Mouse (Mus musculus): ENCODE data around the gene Ncf1. TPM values are rescaled to one million over a fixed set of nuclear protein-coding genes. Genes with fewer than 3 reads are reported as not detected.

The Ncf1 gene
- polyA plus RNA-seq, 1 experiment from 2014 or later: 2.2 TPM

DNA sequence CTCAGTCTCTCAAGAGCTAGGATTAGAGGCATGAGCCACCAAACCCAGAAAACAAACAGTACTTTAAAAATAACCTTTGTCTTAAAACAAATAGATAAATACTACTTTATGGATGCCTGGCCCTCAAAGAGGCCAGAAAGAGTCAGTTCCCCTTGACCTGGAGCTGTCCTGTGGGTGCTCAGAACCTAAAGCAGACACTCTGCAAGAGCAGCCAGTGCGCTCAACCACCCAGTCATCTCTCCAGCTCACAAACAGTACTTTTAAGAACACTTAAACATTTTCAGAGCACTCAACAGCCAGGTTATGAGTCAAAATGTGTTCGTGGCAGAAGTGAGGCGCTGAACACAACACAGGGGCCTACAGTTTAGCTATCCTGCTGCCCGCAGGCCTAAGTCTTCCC, 21.7 kb upstream of the Ncf1 start:
- ATAC-seq (no peak), DNase-seq (ENCODE audit: low spot score) (no peak)
- Histone ChIP-seq H3K27ac (ENCODE audit: low read depth, low read length) (no peak overlapping the region), H3K4me2 (ENCODE audit: low read length) (no peak overlapping the region), H3K36me3 (ENCODE audit: control insufficient read depth, insufficient read depth, low read length) (peaks cover 99% of the 10 kb centered on the region), H3K9me3 (replicated peaks; ENCODE audit: control insufficient read depth, low read length) (no peaks in the 10 kb centered on the region), H3K27me3 (replicated peaks; ENCODE audit: control insufficient read depth, insufficient read depth, low read length) (no peaks in the 10 kb centered on the region), H3K4me3 (ENCODE audit: low read depth, low read length) (no peak overlapping the region), H3K4me1 (ENCODE audit: control insufficient read depth, insufficient read depth, low read length) (no peaks in the 10 kb centered on the region), H3K9ac (ENCODE audit: low read length) (no peak overlapping the region)
- 99% methylated on average over 4 of the region's 4 CpGs for WGBS

GRCm38 (mm10) chr5:134250601-134251000, 21.2 kb upstream of the Ncf1 start:
- 89% methylated on average over 3 of the region's 3 CpGs for WGBS
- H3K4me3 ChIP-seq (ENCODE audit: low read depth, low read length): no peak overlapping the region
- no peaks in the 10 kb centered on the region for H3K27me3 ChIP-seq (replicated peaks; ENCODE audit: control insufficient read depth, insufficient read depth, low read length)
- H3K9ac ChIP-seq (ENCODE audit: low read length): no peak overlapping the region
- DNase-seq (ENCODE audit: low spot score): no peak
- no peak for ATAC-seq
- peaks cover 99% of the 10 kb centered on the region for H3K36me3 ChIP-seq (ENCODE audit: control insufficient read depth, insufficient read depth, low read length)
- H3K9me3 ChIP-seq (replicated peaks; ENCODE audit: control insufficient read depth, low read length): no peaks in the 10 kb centered on the region
- no peaks in the 10 kb centered on the region for H3K4me1 ChIP-seq (ENCODE audit: control insufficient read depth, insufficient read depth, low read length)
- no peak overlapping the region for H3K27ac ChIP-seq (ENCODE audit: low read depth, low read length)
- H3K4me2 ChIP-seq (ENCODE audit: low read length): no peak overlapping the region

DNA sequence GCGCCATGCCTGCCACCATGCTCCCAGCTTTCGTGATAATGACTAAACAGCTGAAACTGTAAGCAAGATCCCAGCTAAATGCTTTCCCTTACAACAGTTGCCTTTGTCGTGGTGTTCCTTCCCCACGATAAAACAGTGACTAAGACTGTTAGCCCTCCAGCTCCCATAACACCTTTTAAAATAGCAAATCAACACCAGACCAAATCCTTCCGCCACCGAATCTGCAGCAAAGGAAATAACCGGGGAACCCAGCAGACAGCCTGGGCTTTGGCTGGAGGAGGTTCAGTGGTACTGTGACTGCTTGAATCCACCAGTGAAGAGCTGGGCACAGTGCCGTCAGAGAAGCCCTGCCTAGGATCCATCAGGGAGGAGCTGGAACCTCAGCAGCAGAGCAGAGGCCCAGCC, 19.8 kb upstream of the Ncf1 start:
- no peak overlapping the region for H3K4me3 ChIP-seq (ENCODE audit: low read depth, low read length)
- no peak for DNase-seq (ENCODE audit: low spot score)

DNA sequence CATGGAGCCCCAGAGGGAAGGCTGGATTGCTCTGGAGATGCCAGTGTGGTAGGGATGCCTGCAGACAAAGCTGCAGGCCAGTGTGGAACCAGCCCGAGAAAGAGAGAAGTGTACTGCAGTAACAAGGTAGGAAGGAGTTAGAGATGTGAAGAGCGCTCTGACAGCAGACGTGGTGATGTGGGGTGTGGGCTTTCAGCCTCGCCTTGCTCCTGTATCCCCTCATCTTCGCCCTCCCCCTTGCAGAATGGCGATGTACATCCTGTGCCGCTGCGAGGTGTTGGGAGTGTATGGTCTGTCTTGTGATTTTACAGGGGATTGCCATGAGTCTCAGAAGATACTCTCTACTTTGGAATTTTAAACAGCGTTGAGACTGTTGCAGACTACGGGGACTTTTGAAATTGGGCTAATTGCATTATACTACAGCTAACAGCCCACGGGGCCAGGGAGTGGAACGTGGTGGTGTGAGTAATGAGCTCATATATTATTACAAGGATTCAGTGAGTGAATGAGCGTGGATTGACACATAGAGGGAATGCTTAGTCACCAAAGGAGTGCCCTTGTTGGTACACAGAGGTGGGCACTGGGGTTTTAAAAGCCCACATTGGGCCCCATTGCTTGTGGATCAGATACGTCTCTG, 19.3 kb upstream of the Ncf1 start:
- no peaks in the 10 kb centered on the region for H3K27me3 ChIP-seq (replicated peaks; ENCODE audit: control insufficient read depth, insufficient read depth, low read length)
- H3K9me3 ChIP-seq (replicated peaks; ENCODE audit: control insufficient read depth, low read length): no peaks in the 10 kb centered on the region
- ATAC-seq (no peak), DNase-seq (ENCODE audit: low spot score) (no peak)
- no peak overlapping the region for H3K4me3 ChIP-seq (ENCODE audit: low read depth, low read length)
- H3K4me2 ChIP-seq (ENCODE audit: low read length): no peak overlapping the region
- H3K4me1 ChIP-seq (ENCODE audit: control insufficient read depth, insufficient read depth, low read length): no peaks in the 10 kb centered on the region
- H3K36me3 ChIP-seq (ENCODE audit: control insufficient read depth, insufficient read depth, low read length): peaks cover 99% of the 10 kb centered on the region
- 92% methylated on average over 14 of the region's 14 CpGs for WGBS
- no peak overlapping the region for H3K9ac ChIP-seq (ENCODE audit: low read length)
- H3K27ac ChIP-seq (ENCODE audit: low read depth, low read length): no peak overlapping the region

More for the DNA sequence above, 19.8 kb upstream of the Ncf1 start:
- Histone ChIP-seq H3K36me3 (ENCODE audit: control insufficient read depth, insufficient read depth, low read length) (peaks cover 99% of the 10 kb centered on the region), H3K9me3 (replicated peaks; ENCODE audit: control insufficient read depth, low read length) (no peaks in the 10 kb centered on the region), H3K4me2 (ENCODE audit: low read length) (no peak overlapping the region), H3K9ac (ENCODE audit: low read length) (no peak overlapping the region), H3K27me3 (replicated peaks; ENCODE audit: control insufficient read depth, insufficient read depth, low read length) (no peaks in the 10 kb centered on the region), H3K4me1 (ENCODE audit: control insufficient read depth, insufficient read depth, low read length) (no peaks in the 10 kb centered on the region), H3K27ac (ENCODE audit: low read depth, low read length) (no peak overlapping the region)
- ATAC-seq: no peak
- WGBS: 87% methylated on average over 8 of the region's 8 CpGs

DNA sequence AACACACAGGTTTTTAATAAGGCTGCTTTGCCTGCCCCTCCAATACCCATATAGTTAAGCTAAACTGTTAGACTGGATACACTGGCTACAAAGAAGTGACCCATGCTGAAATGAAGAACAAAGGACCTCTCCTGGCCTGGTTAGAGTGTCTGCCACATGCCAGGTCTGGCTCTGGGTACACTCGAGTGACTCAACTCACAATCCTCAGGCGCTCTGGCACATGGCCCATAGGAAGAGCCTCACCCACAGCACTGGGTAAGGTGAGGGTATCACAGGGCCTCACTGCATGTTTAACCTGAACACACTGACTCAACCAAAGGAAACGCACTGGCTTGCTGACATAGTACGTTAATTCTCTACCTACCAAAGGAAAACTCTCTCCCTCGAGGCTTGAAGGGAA, 16.7 kb upstream of the Ncf1 start:
- no peak overlapping the region for H3K9ac ChIP-seq (ENCODE audit: low read length)
- no peaks in the 10 kb centered on the region for H3K27me3 ChIP-seq (replicated peaks; ENCODE audit: control insufficient read depth, insufficient read depth, low read length)
- peaks cover 99% of the 10 kb centered on the region for H3K36me3 ChIP-seq (ENCODE audit: control insufficient read depth, insufficient read depth, low read length)
- WGBS: 93% methylated on average over 5 of the region's 5 CpGs
- H3K4me1 ChIP-seq (ENCODE audit: control insufficient read depth, insufficient read depth, low read length): no peaks in the 10 kb centered on the region
- no peak overlapping the region for H3K4me3 ChIP-seq (ENCODE audit: low read depth, low read length)
- ATAC-seq (no peak), DNase-seq (ENCODE audit: low spot score) (no peak)
- no peaks in the 10 kb centered on the region for H3K9me3 ChIP-seq (replicated peaks; ENCODE audit: control insufficient read depth, low read length)
- no peak overlapping the region for H3K4me2 ChIP-seq (ENCODE audit: low read length)
- H3K27ac ChIP-seq (ENCODE audit: low read depth, low read length): no peak overlapping the region

DNA sequence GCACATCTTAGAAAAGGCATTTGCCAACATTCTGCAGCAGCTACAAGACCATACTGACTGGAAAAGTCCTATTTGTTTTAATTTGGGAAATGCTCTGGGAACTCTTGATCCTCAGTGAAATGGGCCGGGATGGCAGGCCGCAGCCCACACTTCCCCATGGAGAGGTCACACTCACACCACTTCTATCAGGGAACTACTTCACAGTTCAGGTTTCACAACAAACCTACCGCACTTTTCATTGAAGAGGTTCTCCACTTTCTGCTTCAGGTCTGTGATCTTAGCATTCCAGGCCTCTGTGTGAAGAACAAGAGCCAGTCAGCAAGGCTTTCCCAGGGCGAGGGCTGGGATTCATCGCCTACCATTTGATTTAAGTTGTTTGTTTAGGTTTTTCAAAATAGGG, 15.5 kb upstream of the Ncf1 start:
- no peak for ATAC-seq
- DNase-seq (ENCODE audit: low spot score): no peak
- Histone ChIP-seq H3K9ac (ENCODE audit: low read length) (no peak overlapping the region), H3K27me3 (replicated peaks; ENCODE audit: control insufficient read depth, insufficient read depth, low read length) (no peaks in the 10 kb centered on the region), H3K36me3 (ENCODE audit: control insufficient read depth, insufficient read depth, low read length) (peaks cover 100% of the 10 kb centered on the region), H3K9me3 (replicated peaks; ENCODE audit: control insufficient read depth, low read length) (no peaks in the 10 kb centered on the region), H3K4me2 (ENCODE audit: low read length) (no peak overlapping the region), H3K4me3 (ENCODE audit: low read depth, low read length) (no peak overlapping the region), H3K27ac (ENCODE audit: low read depth, low read length) (no peak overlapping the region; the same call in 1 of the 2 replicates), H3K4me1 (ENCODE audit: control insufficient read depth, insufficient read depth, low read length) (no peaks in the 10 kb centered on the region)
- 97% methylated on average over 5 of the region's 5 CpGs for whole genome bisulfite sequencing

DNA sequence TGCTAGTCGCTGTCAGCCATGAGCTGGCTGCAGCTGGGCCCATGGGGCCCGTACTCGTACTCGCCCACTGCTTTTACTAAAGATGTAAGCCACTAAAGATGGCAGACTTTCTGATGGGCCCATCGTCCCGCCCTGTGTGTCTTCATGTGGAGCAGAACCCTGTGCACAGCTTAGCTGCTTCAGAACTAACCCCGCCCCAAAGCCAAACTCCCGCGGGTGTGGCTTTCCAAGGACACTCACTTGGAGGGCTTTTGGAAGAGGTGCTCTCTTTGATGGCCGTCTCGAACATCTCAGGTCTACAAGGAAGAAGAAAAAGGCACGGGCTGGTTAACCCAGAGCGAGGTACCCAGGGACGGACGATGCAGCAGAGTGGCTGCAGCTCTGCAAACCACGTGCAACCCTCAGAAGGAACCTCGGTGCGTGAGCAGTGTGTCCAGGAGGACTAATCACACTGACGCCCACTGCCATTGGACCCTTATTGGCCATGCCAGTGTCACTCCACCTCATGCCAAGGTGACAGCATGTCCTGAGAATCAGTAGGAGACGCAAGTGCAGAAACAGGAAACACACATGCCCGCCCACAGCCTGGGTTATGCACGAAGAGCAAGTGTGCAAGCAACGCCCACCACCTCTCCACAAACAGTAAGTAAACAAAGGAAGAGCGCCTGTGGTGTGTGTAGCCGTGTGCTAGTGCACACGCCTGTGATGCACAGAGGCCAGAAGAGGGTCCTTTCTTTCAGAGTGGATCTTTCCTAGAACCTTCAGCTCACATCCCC, 14.4 kb upstream of the Ncf1 start:
- Histone ChIP-seq H3K4me3 (ENCODE audit: low read depth, low read length) (no peak overlapping the region), H3K9me3 (replicated peaks; ENCODE audit: control insufficient read depth, low read length) (no peaks in the 10 kb centered on the region), H3K27ac (ENCODE audit: low read depth, low read length) (no peak overlapping the region), H3K4me1 (ENCODE audit: control insufficient read depth, insufficient read depth, low read length) (no peaks in the 10 kb centered on the region), H3K36me3 (ENCODE audit: control insufficient read depth, insufficient read depth, low read length) (peaks cover 100% of the 10 kb centered on the region), H3K9ac (ENCODE audit: low read length) (no peak overlapping the region), H3K4me2 (ENCODE audit: low read length) (no peak overlapping the region), H3K27me3 (replicated peaks; ENCODE audit: control insufficient read depth, insufficient read depth, low read length) (no peaks in the 10 kb centered on the region)
- ATAC-seq (no peak), DNase-seq (ENCODE audit: low spot score) (no peak)
- WGBS: 94% methylated on average over 26 of the region's 26 CpGs

DNA sequence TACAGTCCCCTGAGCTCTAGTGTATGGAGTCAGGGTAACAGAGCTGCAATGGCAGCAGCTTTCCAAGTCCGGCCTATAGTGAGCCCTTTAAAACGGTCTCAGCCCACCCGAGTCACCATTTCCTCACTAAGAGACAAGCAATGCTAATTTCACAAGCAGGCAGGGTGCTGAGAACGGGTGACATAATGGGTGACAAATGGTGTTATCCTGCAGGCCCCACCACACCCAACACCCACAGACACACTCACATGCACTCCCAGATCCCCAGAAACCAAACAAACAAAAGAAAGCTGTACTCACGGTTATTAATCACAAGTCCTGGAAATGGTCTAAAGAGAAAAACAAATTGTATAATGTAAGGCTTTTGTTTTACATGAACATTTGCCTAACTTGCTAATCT, 12.4 kb upstream of the Ncf1 start:
- DNase-seq (ENCODE audit: low spot score) (no peak), ATAC-seq (no peak)
- no peak overlapping the region for H3K4me3 ChIP-seq (ENCODE audit: low read depth, low read length)
- no peak overlapping the region for H3K9ac ChIP-seq (ENCODE audit: low read length)
- no peak overlapping the region for H3K27ac ChIP-seq (ENCODE audit: low read depth, low read length)
- H3K27me3 ChIP-seq (replicated peaks; ENCODE audit: control insufficient read depth, insufficient read depth, low read length): no peaks in the 10 kb centered on the region
- 87% methylated on average over 5 of the region's 5 CpGs for WGBS
- H3K36me3 ChIP-seq (ENCODE audit: control insufficient read depth, insufficient read depth, low read length): peaks cover 100% of the 10 kb centered on the region
- no peaks in the 10 kb centered on the region for H3K4me1 ChIP-seq (ENCODE audit: control insufficient read depth, insufficient read depth, low read length)
- no peaks in the 10 kb centered on the region for H3K9me3 ChIP-seq (replicated peaks; ENCODE audit: control insufficient read depth, low read length)
- no peak overlapping the region for H3K4me2 ChIP-seq (ENCODE audit: low read length)

Measured in forebrain, embryonic 14.5 days (tissue).